Mouse (Mus musculus): ENCODE measurements around the gene Actl10. TPM values are rescaled to one million over a fixed set of nuclear protein-coding genes. Genes with fewer than 3 reads are reported as not detected.

Actl10 gene
- 0.10 TPM in 1 of 2 replicates, not detected in the other for polyA plus RNA-seq (2012; rRNA removed)

GRCm38 (mm10) chr2:154551476-154551875, at the start of gene Actl10:
Actl10 (plus strand) TSS chr2:154551776.

GRCm38 (mm10) chr2:154546711-154547110, 4.9 kb upstream of the Actl10 start, which contains the start of gene 1700003F12Rik:
1700003F12Rik (plus strand) TSS chr2:154547085.

GRCm38 (mm10) chr2:154558264-154559039, 6.9 kb downstream of the Actl10 start, which contains the start of gene Necab3:
Necab3 (minus strand) TSS chr2:154558890.

GRCm38 (mm10) chr2:154569836-154570286, 18.3 kb downstream of the Actl10 start, which contains the start of gene E2f1:
E2f1 (minus strand) TSS chr2:154569892.

Other genes with a start within 250 kb of the Actl10 start
- not detected in 2 replicates for gene Bpifb9b, start 244.5 kb upstream of the Actl10 start, polyA plus RNA-seq (2012; rRNA removed)
- 9.0 and 12.3 TPM in 2 replicates for gene Cdk5rap1, start 178.8 kb upstream of the Actl10 start, polyA plus RNA-seq (2012; rRNA removed)
- gene Snta1, start 143.7 kb upstream of the Actl10 start, polyA plus RNA-seq (2012; rRNA removed): 33.9 and 42.2 TPM in 2 replicates
- 18.4 and 20.1 TPM in 2 replicates for gene Cbfa2t2, start 115.3 kb upstream of the Actl10 start, polyA plus RNA-seq (2012; rRNA removed)
- 0.26 and 0.47 TPM in 2 replicates for gene 1700003F12Rik, start 4.7 kb upstream of the Actl10 start, polyA plus RNA-seq (2012; rRNA removed)
- gene Necab3, start 7.1 kb downstream of the Actl10 start, polyA plus RNA-seq (2012; rRNA removed): 3.2 and 4.2 TPM in 2 replicates
- 27.7 and 43.1 TPM in 2 replicates for gene E2f1, start 18.1 kb downstream of the Actl10 start, polyA plus RNA-seq (2012; rRNA removed)
- 27.0 and 34.1 TPM in 2 replicates for gene Pxmp4, start 51.9 kb downstream of the Actl10 start, polyA plus RNA-seq (2012; rRNA removed)
- gene Zfp341, start 61.5 kb downstream of the Actl10 start, polyA plus RNA-seq (2012; rRNA removed): 9.1 and 10.9 TPM in 2 replicates
- 1.0 and 2.4 TPM in 2 replicates for gene 4930519P11Rik, start 61.7 kb downstream of the Actl10 start, polyA plus RNA-seq (2012; rRNA removed)
- gene Chmp4b, start 99.9 kb downstream of the Actl10 start, polyA plus RNA-seq (2012; rRNA removed): 96.2 and 109 TPM in 2 replicates
- gene Gm14214, start 218.3 kb downstream of the Actl10 start, polyA plus RNA-seq (2012; rRNA removed): not detected in 2 replicates
- 361 and 481 TPM in 2 replicates for gene Raly, start 239.3 kb downstream of the Actl10 start, polyA plus RNA-seq (2012; rRNA removed)
- 0.39 and 0.57 TPM in 2 replicates for gene a, start 239.6 kb downstream of the Actl10 start, polyA plus RNA-seq (2012; rRNA removed)